Mouse (Mus musculus): ENCODE results near the gene Arhgap29. TPM values are rescaled to one million over a fixed set of nuclear protein-coding genes. Genes with fewer than 3 reads are reported as not detected.

Gene Arhgap29
- polyA plus RNA-seq, 1 experiment, result 5.8 TPM

DNA sequence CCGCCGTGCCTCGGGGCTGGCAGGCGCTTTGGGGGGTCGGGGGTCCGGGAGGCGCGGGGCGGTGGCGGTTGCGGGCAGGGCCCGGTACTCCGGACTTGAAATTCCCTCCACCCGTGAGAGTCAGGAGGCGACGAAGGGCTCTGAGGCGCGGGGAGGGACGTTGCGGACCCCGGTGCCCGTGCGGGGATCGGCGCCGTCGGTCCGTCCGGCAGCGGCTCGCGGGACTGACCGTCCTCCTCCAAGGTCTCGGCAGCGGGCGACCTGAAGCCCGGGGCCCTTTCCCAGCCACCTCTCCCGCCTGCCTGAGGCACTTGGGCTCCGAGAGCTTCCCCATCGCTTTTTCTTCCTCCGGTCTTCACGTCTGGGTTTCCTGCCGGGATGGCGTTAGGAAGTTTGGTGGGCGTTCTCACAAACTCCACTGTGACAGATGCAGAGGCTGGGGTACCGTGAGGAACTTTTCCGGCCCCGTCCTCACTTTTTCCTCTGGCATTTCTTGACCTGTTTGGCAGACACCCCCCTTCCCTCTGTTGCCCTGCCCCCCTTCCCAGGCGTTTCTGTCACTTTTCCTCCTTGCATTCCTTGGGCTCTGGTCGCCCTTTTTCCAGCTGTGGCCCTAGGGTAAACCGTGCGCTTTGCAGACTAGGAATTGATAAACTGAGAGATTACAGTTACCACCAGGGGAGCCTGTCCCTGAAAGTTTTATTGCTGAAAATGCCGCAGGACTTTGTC is 1.3 kb downstream of the Arhgap29 start:
- peak overlapping the region; percentile 2 for H3K4me3 ChIP-seq (ENCODE audit: insufficient read depth, poor library complexity, severe bottlenecking)

DNA sequence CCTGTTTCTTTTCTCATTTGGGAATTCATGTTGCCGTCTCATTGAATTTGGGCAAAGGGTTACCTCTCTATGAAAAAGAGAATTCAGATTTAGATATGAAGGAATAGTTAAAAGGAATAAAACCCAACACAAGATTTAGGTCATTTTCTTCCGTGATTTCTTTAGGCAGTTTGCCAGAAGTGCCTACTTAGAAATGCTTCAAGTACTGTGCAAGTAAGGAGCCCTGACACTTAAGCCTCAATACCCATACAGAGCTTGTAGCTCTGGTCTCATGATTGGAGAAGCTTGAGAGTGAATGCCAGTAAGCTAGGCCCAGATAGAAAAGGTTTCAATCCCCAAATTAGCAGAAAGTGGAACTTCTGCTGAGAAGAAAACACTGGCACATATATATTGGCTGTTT is 2.1 kb downstream of the Arhgap29 start:
- H3K36me3 ChIP-seq (ENCODE audit: control insufficient read depth, insufficient read depth), result no peaks in the 10 kb centered on the region
- H3K27me3 ChIP-seq (ENCODE audit: control insufficient read depth, insufficient read depth, insufficient read length), result peaks cover 18% of the 10 kb centered on the region
- no peak overlapping the region for H3ac ChIP-seq (ENCODE audit: control insufficient read depth, insufficient read length, low read depth)
- no peak for TF ChIP-seq MYOG (IDR thresholded peaks at IDR 0.05; ENCODE audit: control insufficient read depth, extremely low read depth, insufficient read length)
- no peak for TF ChIP-seq MYOD1 (IDR thresholded peaks at IDR 0.05; ENCODE audit: control insufficient read depth, insufficient read length, low read depth)
- no peak for TF ChIP-seq USF1 (IDR thresholded peaks at IDR 0.05; ENCODE audit: low read depth)
- no peaks in the 10 kb centered on the region for H3K79me3 ChIP-seq (ENCODE audit: low read depth)
- no peak overlapping the region for H3K4me3 ChIP-seq (ENCODE audit: insufficient read depth, poor library complexity, severe bottlenecking)
- no peaks in the 10 kb centered on the region for H3K79me2 ChIP-seq (ENCODE audit: control insufficient read depth, insufficient read depth)

More for the DNA sequence above, 1.3 kb downstream of the Arhgap29 start:
- Histone ChIP-seq H3ac (ENCODE audit: control insufficient read depth, insufficient read length, low read depth) (no peak overlapping the region), H3K36me3 (ENCODE audit: control insufficient read depth, insufficient read depth) (no peaks in the 10 kb centered on the region), H3K27me3 (ENCODE audit: control insufficient read depth, insufficient read depth, insufficient read length) (peaks cover 18% of the 10 kb centered on the region), H3K79me3 (ENCODE audit: low read depth) (no peaks in the 10 kb centered on the region), H3K79me2 (ENCODE audit: control insufficient read depth, insufficient read depth) (no peaks in the 10 kb centered on the region)
- TF ChIP-seq MYOG (IDR thresholded peaks at IDR 0.05; ENCODE audit: control insufficient read depth, extremely low read depth, insufficient read length), result no peak
- TF ChIP-seq MAX (IDR thresholded peaks at IDR 0.05), result no peak
- TF ChIP-seq CTCF (IDR thresholded peaks at IDR 0.05; ENCODE audit: control insufficient read depth, insufficient read depth, insufficient read length), result no peak
- TF ChIP-seq FOSL1 (IDR thresholded peaks at IDR 0.05; ENCODE audit: insufficient read depth, low read length, poor library complexity, severe bottlenecking), result no peak
- TF ChIP-seq MYOD1 (IDR thresholded peaks at IDR 0.05; ENCODE audit: control insufficient read depth, insufficient read length, low read depth), result no peak
- no peak for TF ChIP-seq CEBPB (IDR thresholded peaks at IDR 0.05; ENCODE audit: low read depth)
- no peak for TF ChIP-seq USF1 (IDR thresholded peaks at IDR 0.05; ENCODE audit: low read depth)

DNA sequence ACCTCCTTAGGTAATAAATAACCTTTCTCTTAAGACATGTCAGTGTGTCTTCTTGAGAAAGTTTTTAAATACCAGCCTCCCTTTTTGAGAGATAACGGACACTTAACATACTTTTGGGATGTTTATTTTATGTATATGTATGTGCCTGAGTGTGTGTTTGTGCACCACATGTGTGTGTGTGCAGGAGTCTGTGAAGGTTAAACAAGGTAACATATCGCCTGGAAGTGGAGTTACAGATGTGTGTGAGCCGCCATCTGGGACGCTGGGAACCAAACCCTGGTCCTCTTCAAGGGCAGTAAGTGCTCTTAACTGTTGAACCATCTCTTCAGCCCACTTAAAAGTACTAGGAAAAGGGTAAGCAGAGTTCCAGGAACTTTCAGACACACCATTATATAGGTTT is 3.2 kb downstream of the Arhgap29 start:
- H3K79me2 ChIP-seq (ENCODE audit: control insufficient read depth, insufficient read depth), result no peaks in the 10 kb centered on the region
- H3ac ChIP-seq (ENCODE audit: control insufficient read depth, insufficient read length, low read depth), result no peak overlapping the region
- no peak for TF ChIP-seq MYOD1 (IDR thresholded peaks at IDR 0.05; ENCODE audit: control insufficient read depth, insufficient read length, low read depth)
- H3K4me3 ChIP-seq (ENCODE audit: insufficient read depth, poor library complexity, severe bottlenecking), result no peak overlapping the region
- H3K79me3 ChIP-seq (ENCODE audit: low read depth), result no peaks in the 10 kb centered on the region
- H3K27me3 ChIP-seq (ENCODE audit: control insufficient read depth, insufficient read depth, insufficient read length), result peaks cover 18% of the 10 kb centered on the region
- no peaks in the 10 kb centered on the region for H3K36me3 ChIP-seq (ENCODE audit: control insufficient read depth, insufficient read depth)

DNA sequence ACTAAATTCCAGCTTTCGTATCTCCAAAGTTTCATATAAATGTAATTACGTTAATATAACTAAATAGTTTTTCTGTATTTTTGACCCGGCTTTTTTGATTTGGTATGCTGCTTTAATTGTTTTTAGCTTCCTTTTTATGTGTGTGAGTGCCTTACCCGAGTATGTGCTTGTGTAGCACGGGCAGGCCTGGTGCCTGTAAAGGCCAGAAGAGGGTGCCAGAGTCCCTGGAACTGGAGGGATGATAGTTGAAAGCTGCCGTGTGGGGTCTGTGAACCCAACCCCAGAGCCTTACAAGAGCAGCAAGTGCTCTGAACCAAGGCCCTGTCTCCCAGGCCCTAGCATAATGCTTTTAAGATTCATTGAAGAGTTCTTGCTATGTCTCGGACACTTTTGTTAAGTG is 4.4 kb downstream of the Arhgap29 start:
- H3K36me3 ChIP-seq (ENCODE audit: control insufficient read depth, insufficient read depth), result no peaks in the 10 kb centered on the region
- H3K79me2 ChIP-seq (ENCODE audit: control insufficient read depth, insufficient read depth), result no peaks in the 10 kb centered on the region
- H3K27me3 ChIP-seq (ENCODE audit: control insufficient read depth, insufficient read depth, insufficient read length), result peaks cover 18% of the 10 kb centered on the region
- H3K79me3 ChIP-seq (ENCODE audit: low read depth), result no peaks in the 10 kb centered on the region
- H3ac ChIP-seq (ENCODE audit: control insufficient read depth, insufficient read length, low read depth), result no peak overlapping the region
- TF ChIP-seq MYOD1 (IDR thresholded peaks at IDR 0.05; ENCODE audit: control insufficient read depth, insufficient read length, low read depth) (no peak), MYOG (IDR thresholded peaks at IDR 0.05; ENCODE audit: control insufficient read depth, extremely low read depth, insufficient read length) (no peak), CTCF (IDR thresholded peaks at IDR 0.05; ENCODE audit: control insufficient read depth, insufficient read depth, insufficient read length) (no peak), USF1 (IDR thresholded peaks at IDR 0.05; ENCODE audit: low read depth) (no peak), FOSL1 (IDR thresholded peaks at IDR 0.05; ENCODE audit: insufficient read depth, low read length, poor library complexity, severe bottlenecking) (no peak)
- H3K4me3 ChIP-seq (ENCODE audit: insufficient read depth, poor library complexity, severe bottlenecking), result no peak overlapping the region

DNA sequence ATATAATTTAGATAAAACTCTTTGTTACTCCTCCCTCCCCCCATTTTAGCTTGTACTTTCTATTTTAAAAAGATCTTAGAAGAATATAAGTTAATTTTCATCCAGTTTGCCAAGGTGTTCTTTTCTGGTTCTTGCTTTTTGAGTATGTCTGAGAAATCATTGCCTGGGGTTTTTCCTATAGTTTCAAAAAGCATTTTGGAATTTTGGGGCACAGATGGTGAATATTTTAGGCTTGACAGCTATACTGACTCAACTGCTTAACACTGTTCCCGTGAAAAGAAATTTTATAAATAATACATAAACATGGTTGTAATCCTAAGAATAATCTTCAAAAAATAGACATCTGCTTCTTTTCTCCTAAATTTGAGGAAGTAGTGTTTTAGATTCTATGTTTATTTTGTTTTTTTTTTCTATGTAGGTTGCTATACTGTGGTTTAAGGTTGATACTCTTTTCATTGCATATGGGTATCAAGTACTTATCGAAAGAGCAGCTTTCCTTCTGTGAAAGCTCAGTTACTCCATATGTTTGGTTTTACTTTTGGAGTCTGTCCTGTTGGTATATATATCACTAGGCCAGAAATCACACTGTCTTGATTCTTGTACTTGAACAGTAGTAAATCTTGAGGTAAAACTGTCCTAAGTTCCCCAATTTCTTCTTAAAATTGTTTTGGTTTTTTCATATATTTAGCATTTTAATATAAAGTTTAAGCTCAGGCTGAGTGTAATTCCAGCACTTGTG is 5.4 kb downstream of the Arhgap29 start:
- H3K27me3 ChIP-seq (ENCODE audit: control insufficient read depth, insufficient read depth, insufficient read length), result peaks cover 13% of the 10 kb centered on the region
- H3ac ChIP-seq (ENCODE audit: control insufficient read depth, insufficient read length, low read depth), result no peak overlapping the region
- TF ChIP-seq USF1 (IDR thresholded peaks at IDR 0.05; ENCODE audit: low read depth) (no peak), MYOG (IDR thresholded peaks at IDR 0.05; ENCODE audit: control insufficient read depth, extremely low read depth, insufficient read length) (no peak), MAX (IDR thresholded peaks at IDR 0.05) (no peak), CTCF (IDR thresholded peaks at IDR 0.05; ENCODE audit: control insufficient read depth, insufficient read depth, insufficient read length) (no peak), MYOD1 (IDR thresholded peaks at IDR 0.05; ENCODE audit: control insufficient read depth, insufficient read length, low read depth) (no peak)
- H3K79me2 ChIP-seq (ENCODE audit: control insufficient read depth, insufficient read depth), result no peaks in the 10 kb centered on the region
- no peaks in the 10 kb centered on the region for H3K36me3 ChIP-seq (ENCODE audit: control insufficient read depth, insufficient read depth)
- H3K4me3 ChIP-seq (ENCODE audit: insufficient read depth, poor library complexity, severe bottlenecking), result no peak overlapping the region
- H3K79me3 ChIP-seq (ENCODE audit: low read depth), result no peaks in the 10 kb centered on the region

DNA sequence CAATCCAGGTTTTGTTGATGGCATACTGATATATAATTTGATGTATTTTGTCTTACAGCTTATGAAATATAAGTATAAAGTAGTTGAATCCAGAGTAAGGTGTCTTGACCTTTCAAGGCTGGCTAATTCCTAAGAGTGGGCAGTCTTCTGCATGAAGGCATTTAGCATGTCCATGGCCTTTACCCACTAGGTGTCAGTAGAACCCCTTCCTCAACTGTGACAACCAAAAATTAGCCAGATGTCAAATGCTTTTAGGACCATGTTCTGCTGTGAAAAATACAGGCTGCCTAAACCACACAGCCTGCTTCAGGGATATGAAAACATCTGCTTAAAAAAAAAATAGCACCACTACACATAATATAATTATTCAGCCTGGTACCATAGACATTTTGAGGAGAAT is 11.8 kb downstream of the Arhgap29 start:
- Histone ChIP-seq H3K4me3 (ENCODE audit: insufficient read depth, poor library complexity, severe bottlenecking) (no peak overlapping the region), H3K79me3 (ENCODE audit: low read depth) (no peaks in the 10 kb centered on the region), H3K27me3 (ENCODE audit: control insufficient read depth, insufficient read depth, insufficient read length) (no peaks in the 10 kb centered on the region), H3K36me3 (ENCODE audit: control insufficient read depth, insufficient read depth) (no peaks in the 10 kb centered on the region), H3ac (ENCODE audit: control insufficient read depth, insufficient read length, low read depth) (no peak overlapping the region), H3K79me2 (ENCODE audit: control insufficient read depth, insufficient read depth) (no peaks in the 10 kb centered on the region)
- TF ChIP-seq MAX (IDR thresholded peaks at IDR 0.05) (no peak), CEBPB (IDR thresholded peaks at IDR 0.05; ENCODE audit: low read depth) (no peak), MYOD1 (IDR thresholded peaks at IDR 0.05; ENCODE audit: control insufficient read depth, insufficient read length, low read depth) (no peak), CTCF (IDR thresholded peaks at IDR 0.05; ENCODE audit: control insufficient read depth, insufficient read depth, insufficient read length) (peak; percentile 61)
